20 mouse cellular contexts compared by ENCODE assay signal in the genomic region with DNA sequence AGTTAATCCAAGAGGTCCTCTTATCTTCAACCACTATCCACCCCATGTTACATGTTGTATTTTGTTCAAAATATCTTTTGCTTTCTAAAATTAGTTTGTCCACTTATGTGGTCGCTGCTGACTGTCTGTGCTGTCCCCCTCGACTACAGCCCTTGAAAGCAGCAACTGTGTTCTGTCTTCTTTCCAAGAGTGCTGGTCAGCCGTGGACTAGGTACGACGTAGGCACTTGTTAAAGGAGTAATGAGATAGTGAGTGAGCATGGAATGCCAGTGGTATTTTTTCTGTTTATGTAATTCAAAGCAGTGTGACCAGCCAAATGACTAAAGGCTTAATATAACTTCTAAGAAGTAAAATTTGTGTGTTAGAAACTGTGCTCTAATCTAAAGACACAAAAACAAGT.
DNase-seq lines count a peak whose midpoint lies in the region; ATAC-seq and TF ChIP-seq lines count a peak whose summit lies in the region.
"Had no signal": no experiment of that assay in that cellular context is flagged by ENCODE, and none has a peak within 500 bp of the region (broad histone marks: within the 10 kb centered on the region; RNA-seq: fewer than 3 reads in every experiment).

No protein-coding gene starts in this region.

- H3K4me3 ChIP-seq in heart, embryonic 13.5 days: no peak overlapping the region
- H3K4me3 ChIP-seq in heart, adult 2 months: no peak overlapping the region
- H3K4me3 ChIP-seq in heart, embryonic 15.5 days: no peak overlapping the region
- no peak overlapping the region for H3K4me3 ChIP-seq in heart, postnatal 0 days (ENCODE audit: low read depth, low read length)
- no peak overlapping the region for H3K4me3 ChIP-seq in intestine, embryonic 15.5 days (replicated peaks)
- H3K4me3 ChIP-seq: embryonic facial prominence, embryonic 10.5 days; embryonic facial prominence, embryonic 12.5 days; forebrain, embryonic 13.5 days; forebrain, embryonic 15.5 days had no signal

- H3K27me3 ChIP-seq in heart, embryonic 13.5 days (replicated peaks): no peaks in the 10 kb centered on the region
- no peaks in the 10 kb centered on the region for H3K27me3 ChIP-seq in heart, adult 2 months (ENCODE audit: control insufficient read depth, insufficient read depth, low read length)
- H3K27me3 ChIP-seq in heart, embryonic 15.5 days: no peaks in the 10 kb centered on the region
- H3K27me3 ChIP-seq in heart, postnatal 0 days (ENCODE audit: control insufficient read depth, insufficient read depth, low read length): no peaks in the 10 kb centered on the region
- H3K27me3 ChIP-seq in intestine, embryonic 15.5 days (replicated peaks): no peaks in the 10 kb centered on the region
- H3K27me3 ChIP-seq: embryonic facial prominence, embryonic 12.5 days; forebrain, embryonic 13.5 days; forebrain, embryonic 15.5 days had no signal

- no peak for TF ChIP-seq POLR2A in heart, adult 2 months (IDR thresholded peaks at IDR 0.05; ENCODE audit: insufficient read depth, low read depth, low read length)

- no peaks in the 10 kb centered on the region for H3K9me3 ChIP-seq in heart, embryonic 13.5 days
- no peaks in the 10 kb centered on the region for H3K9me3 ChIP-seq in heart, embryonic 15.5 days (replicated peaks)
- no peaks in the 10 kb centered on the region for H3K9me3 ChIP-seq in heart, postnatal 0 days (replicated peaks; ENCODE audit: control insufficient read depth, low read length)
- H3K9me3 ChIP-seq in intestine, embryonic 15.5 days: no peaks in the 10 kb centered on the region
- H3K9me3 ChIP-seq: embryonic facial prominence, embryonic 10.5 days; embryonic facial prominence, embryonic 12.5 days; forebrain, embryonic 13.5 days; forebrain, embryonic 15.5 days had no signal

- H3K36me3 ChIP-seq in heart, embryonic 13.5 days: peaks cover 92% of the 10 kb centered on the region
- peaks cover 17% of the 10 kb centered on the region for H3K36me3 ChIP-seq in heart, adult 2 months (ENCODE audit: control insufficient read depth, insufficient read depth, low read length)
- peaks cover 78% of the 10 kb centered on the region for H3K36me3 ChIP-seq in heart, embryonic 15.5 days
- peaks cover 86% of the 10 kb centered on the region for H3K36me3 ChIP-seq in heart, postnatal 0 days (replicated peaks; ENCODE audit: control insufficient read depth, insufficient read depth, low read length)
- H3K36me3 ChIP-seq in intestine, embryonic 15.5 days: peaks cover 7% of the 10 kb centered on the region; the same call in 1 of the 2 replicates
- H3K36me3 ChIP-seq: forebrain, embryonic 15.5 days had no signal

- H3K4me2 ChIP-seq in heart, embryonic 13.5 days: no peak overlapping the region; the same call in 1 of the 2 replicates
- H3K4me2 ChIP-seq in heart, embryonic 15.5 days: no peak overlapping the region
- no peak overlapping the region for H3K4me2 ChIP-seq in heart, postnatal 0 days (ENCODE audit: low read depth, low read length)
- H3K4me2 ChIP-seq in intestine, embryonic 15.5 days (replicated peaks): no peak overlapping the region
- H3K4me2 ChIP-seq: embryonic facial prominence, embryonic 12.5 days; forebrain, embryonic 13.5 days; forebrain, embryonic 15.5 days had no signal

- H3K4me1 ChIP-seq in heart, embryonic 13.5 days: peaks cover 20% of the 10 kb centered on the region
- H3K4me1 ChIP-seq in heart, adult 2 months (ENCODE audit: control insufficient read depth, insufficient read depth, low read length): no peaks in the 10 kb centered on the region
- H3K4me1 ChIP-seq in heart, embryonic 15.5 days (replicated peaks): peaks cover 9% of the 10 kb centered on the region
- H3K4me1 ChIP-seq in heart, postnatal 0 days (ENCODE audit: control insufficient read depth, insufficient read depth): peaks cover 5% of the 10 kb centered on the region; the same call in 1 of the 2 replicates
- H3K4me1 ChIP-seq in intestine, embryonic 15.5 days (replicated peaks): no peaks in the 10 kb centered on the region
- H3K4me1 ChIP-seq: embryonic facial prominence, embryonic 10.5 days; embryonic facial prominence, embryonic 12.5 days; forebrain, embryonic 13.5 days; forebrain, embryonic 15.5 days had no signal

- TF ChIP-seq EP300 in heart, adult 2 months (IDR thresholded peaks at IDR 0.05; ENCODE audit: insufficient read depth, low read depth, low read length): no peak
- TF ChIP-seq EP300 in heart, postnatal 0 days (IDR thresholded peaks at IDR 0.05; ENCODE audit: low read depth): no peak

- no peak overlapping the region for H3K9ac ChIP-seq in heart, embryonic 13.5 days
- no peak overlapping the region for H3K9ac ChIP-seq in heart, adult 2 months (ENCODE audit: low read depth, low read length)
- no peak overlapping the region for H3K9ac ChIP-seq in heart, embryonic 15.5 days
- H3K9ac ChIP-seq in heart, postnatal 0 days (replicated peaks; ENCODE audit: low read depth, low read length): no peak overlapping the region
- H3K9ac ChIP-seq in intestine, embryonic 15.5 days: no peak overlapping the region
- H3K9ac ChIP-seq: embryonic facial prominence, embryonic 12.5 days; forebrain, embryonic 13.5 days; forebrain, embryonic 15.5 days had no signal

- no peak for ATAC-seq in heart, embryonic 13.5 days (ENCODE audit: extremely low read depth, insufficient number of reproducible peaks, low FRiP score, low TSS enrichment)
- peak; percentile 79 for ATAC-seq in heart, embryonic 15.5 days (replicated peaks; ENCODE audit: insufficient number of reproducible peaks, insufficient read depth, low FRiP score, low read depth)
- ATAC-seq in heart, postnatal 0 days (ENCODE audit: insufficient read depth, low read depth): peak; percentile 85
- no peak for ATAC-seq in intestine, embryonic 15.5 days
- ATAC-seq: activated CD4-positive, CD25-positive, alpha-beta regulatory T cell, adult 4 months; forebrain, embryonic 13.5 days; forebrain, embryonic 15.5 days had no signal

- H3K27ac ChIP-seq in heart, embryonic 13.5 days (replicated peaks): peak overlapping the region; percentile 50
- H3K27ac ChIP-seq in heart, adult 2 months: no peak overlapping the region
- peak overlapping the region; percentile 46 for H3K27ac ChIP-seq in heart, embryonic 15.5 days
- H3K27ac ChIP-seq in heart, postnatal 0 days (ENCODE audit: low read depth): 0 out of 2 replicates have a peak overlapping the region, but pooled peaks have one; percentile 43
- no peak overlapping the region for H3K27ac ChIP-seq in intestine, embryonic 15.5 days
- H3K27ac ChIP-seq: embryonic facial prominence, embryonic 10.5 days; embryonic facial prominence, embryonic 12.5 days; forebrain, embryonic 13.5 days; forebrain, embryonic 15.5 days had no signal

- no peak for DNase-seq in heart, adult 2 months
- no peak for DNase-seq in heart, postnatal 36 days
- DNase-seq in heart, postnatal 0 days (ENCODE audit: low spot score): peak; percentile 13
- no peak for DNase-seq in heart, postnatal 10 days
- DNase-seq: adrenal gland, adult 8-10 months; adrenal gland, postnatal 14 days; adrenal gland, postnatal 36 days; cerebellum, adult 11-12 months; cerebellum, adult 2 months; cerebellum, adult 9-10 months; cerebellum, postnatal 10 days; cerebellum, postnatal 25 days had no signal

- no peaks in the 10 kb centered on the region for H3K79me2 ChIP-seq in heart, adult 2 months (replicated peaks; ENCODE audit: control insufficient read depth, insufficient read depth, low read length)

- WGBS in heart, embryonic 13.5 days: 40% methylated on average over 5 of the region's 5 CpGs
- WGBS in heart, adult 2 months: 54% methylated on average over 5 of the region's 5 CpGs
- WGBS in heart, embryonic 15.5 days: 43% methylated on average over 5 of the region's 5 CpGs
- 25% methylated on average over 5 of the region's 5 CpGs for WGBS in heart, postnatal 0 days
- WGBS in intestine, embryonic 15.5 days: 82% methylated on average over 5 of the region's 5 CpGs

- TF ChIP-seq CTCF in heart, adult 2 months (IDR thresholded peaks at IDR 0.05): no peak
- no peak for TF ChIP-seq CTCF in heart, postnatal 0 days (IDR thresholded peaks at IDR 0.05; ENCODE audit: low read depth)

- intact Hi-C loops in heart, adult 2 months (cut with DNase I): no loop called here
- intact Hi-C loops in heart, postnatal 36 days (cut with DNase I): no loop called here
- intact Hi-C loops in heart, postnatal 10 days (cut with DNase I): no loop called here

Comparison
In these comparisons a context has a peak if more than half of its experiments do, and no peak if none do; other contexts are left out.
1. ATAC-seq: peak in heart, embryonic 15.5 days (single experiment) and heart, postnatal 0 days (single experiment); none in heart, embryonic 13.5 days (single experiment) and intestine, embryonic 15.5 days (single experiment).
2. H3K27ac ChIP-seq: peak in heart, embryonic 13.5 days (single experiment), heart, embryonic 15.5 days (single experiment) and heart, postnatal 0 days (single experiment); none in heart, adult 2 months (single experiment) and intestine, embryonic 15.5 days (single experiment).